Mouse (Mus musculus) skeletal muscle tissue, adult 2 months (tissue): ENCODE results near the gene Cdh13.

Experiments used
- DNase-seq: peaks from one replicate; pipeline ENCODE4 v3.0.0-alpha.2; 2012; ENCODE audit warnings: low read depth, low spot score

The Cdh13 gene

GRCm38 (mm10) chr8:118296477-118296876, 12.9 kb downstream of the Cdh13 start:
- DNase-seq: no peak

DNA sequence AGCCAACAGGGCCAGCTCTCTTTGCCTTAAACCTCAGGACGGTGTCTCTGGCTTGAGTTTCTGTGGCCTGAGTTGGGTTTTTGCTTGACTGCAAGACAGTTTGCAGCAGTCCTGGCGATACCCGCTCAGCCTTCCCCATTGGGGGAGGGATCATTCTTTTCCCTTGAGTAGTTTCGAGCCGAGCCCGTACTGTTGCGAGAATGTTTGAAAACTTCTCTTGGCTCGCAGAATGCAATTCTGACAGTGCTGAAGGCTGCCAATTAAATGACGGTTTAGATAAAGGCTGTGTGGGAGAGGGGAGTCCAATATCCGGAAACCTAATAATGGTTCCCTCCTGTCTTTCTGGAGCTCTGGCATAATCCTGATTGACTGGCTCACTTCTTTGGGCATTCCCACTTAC, 23.4 kb downstream of the Cdh13 start:
- no peak for DNase-seq

GRCm38 (mm10) chr8:118309106-118309505, 25.6 kb downstream of the Cdh13 start:
- no peak for DNase-seq

DNA sequence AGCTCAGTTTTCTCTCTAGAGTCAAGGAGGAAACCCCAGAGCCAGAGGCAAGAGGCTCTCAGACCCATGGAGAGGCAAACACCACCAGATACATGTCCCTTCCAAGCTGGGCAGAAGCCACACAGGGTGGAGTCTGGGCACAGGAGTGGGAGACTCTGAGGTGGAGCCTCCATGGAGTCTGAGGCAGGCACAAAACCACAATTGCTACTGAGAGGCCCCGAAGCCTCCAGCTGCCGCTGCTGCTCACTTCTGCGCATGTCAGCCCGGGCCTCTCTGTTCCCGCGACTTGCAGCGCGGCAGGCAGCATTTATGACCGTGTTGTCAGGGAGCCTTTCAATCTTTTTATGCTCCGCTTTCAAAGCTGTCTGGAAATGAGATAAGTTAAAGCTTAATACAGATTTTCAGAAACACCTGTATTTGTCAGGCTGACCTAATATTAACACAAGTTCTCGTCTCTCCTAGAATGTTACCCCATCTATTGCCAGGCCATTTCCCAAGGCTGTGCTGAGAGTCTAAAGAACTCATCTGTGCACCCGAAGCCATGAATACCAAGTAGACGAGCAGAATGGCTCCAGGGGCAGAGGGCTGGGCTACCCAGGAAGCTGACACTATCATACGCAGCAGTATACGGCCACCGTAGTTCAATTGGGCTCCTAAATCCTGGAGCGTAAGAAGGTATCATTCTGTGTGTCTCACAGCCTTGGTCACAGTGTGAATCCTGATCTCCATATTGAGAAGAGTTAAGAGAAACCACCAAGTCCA, 30.1 kb downstream of the Cdh13 start:
- DNase-seq: peak; percentile 20

DNA sequence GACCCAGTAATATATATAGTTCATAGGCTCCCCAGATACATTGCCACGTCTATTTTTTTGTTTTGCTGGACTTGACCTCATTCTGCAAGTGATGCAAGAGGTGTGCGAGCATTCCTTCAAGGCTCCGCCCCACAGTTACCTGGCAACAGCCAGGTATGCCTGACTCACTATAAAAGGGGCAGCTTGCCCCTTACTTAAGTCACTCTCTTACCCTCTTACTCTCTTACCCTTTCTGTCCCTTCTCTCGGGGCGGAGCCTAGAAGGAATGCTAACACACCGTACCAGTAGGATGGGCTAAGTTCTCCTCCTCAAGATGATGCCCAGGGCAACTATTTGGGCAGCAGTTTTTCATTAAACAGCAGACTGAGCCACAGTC, 30.6 kb downstream of the Cdh13 start:
- DNase-seq: no peak

GRCm38 (mm10) chr8:118314932-118315331, 31.4 kb downstream of the Cdh13 start:
- DNase-seq: no peak

- DNase-seq: no peak
Observed at GRCm38 (mm10) chr8:118316440-118316839, 32.9 kb downstream of the Cdh13 start.

DNA sequence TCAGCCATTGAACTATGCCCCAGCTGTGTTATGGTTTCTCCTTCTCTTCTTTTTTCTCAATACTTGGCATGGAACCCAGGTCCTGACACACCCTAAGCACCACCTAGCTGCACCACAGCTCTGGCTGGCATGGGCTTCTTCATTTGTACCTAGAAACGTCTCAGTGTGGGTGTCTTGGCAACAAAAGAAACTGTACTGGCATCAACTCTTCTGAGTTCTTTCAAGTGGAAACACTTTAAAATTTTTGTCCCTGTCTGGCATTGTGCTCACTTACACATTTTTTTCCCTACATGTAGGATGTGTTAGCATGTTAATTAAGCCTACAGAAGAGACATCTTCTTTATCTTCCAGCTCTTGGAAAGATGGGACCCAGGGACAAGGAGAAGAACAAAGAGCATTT, 37.0 kb downstream of the Cdh13 start:
- DNase-seq: no peak

- DNase-seq: no peak
Observed at GRCm38 (mm10) chr8:118323421-118323820, 39.9 kb downstream of the Cdh13 start.

DNA sequence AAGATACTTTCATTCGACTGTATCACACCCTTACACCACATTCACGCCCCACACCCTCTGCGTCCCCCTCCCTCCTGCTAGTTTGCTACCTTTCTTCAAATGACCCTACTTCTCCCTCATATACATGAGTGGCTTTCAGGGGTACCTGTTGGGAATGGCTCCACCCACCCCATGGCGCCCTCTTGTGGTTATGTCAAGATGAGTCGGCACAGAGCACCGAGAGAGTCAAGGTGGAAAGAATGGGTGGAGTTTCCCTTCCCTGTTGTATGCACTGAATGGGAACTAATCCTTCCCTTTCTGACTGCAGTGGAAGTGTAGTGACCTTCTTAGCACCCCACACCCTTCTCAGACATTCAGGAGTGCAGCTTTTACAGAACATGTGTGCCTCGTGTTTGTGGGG, 51.4 kb downstream of the Cdh13 start:
- no peak for DNase-seq

DNA sequence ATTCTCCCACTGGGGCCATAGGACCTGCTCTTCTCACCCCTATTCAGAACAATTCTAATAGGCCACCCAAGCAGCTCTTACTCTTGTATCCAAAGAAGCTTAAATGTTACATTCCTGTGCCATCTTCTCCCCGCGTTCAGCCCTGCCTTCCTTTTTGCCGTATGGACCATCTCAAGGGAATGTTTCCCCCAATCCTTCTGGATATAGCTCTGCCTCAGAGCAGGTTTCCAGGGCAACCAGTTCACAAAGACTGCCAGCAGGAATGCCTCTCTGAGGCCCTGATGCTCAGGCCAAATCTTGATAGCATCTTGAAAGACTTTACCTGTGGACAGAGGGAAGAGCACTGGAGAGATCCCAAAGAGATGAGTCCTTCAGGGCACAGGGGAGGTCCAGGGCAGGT, 56.2 kb downstream of the Cdh13 start:
- no peak for DNase-seq

DNA sequence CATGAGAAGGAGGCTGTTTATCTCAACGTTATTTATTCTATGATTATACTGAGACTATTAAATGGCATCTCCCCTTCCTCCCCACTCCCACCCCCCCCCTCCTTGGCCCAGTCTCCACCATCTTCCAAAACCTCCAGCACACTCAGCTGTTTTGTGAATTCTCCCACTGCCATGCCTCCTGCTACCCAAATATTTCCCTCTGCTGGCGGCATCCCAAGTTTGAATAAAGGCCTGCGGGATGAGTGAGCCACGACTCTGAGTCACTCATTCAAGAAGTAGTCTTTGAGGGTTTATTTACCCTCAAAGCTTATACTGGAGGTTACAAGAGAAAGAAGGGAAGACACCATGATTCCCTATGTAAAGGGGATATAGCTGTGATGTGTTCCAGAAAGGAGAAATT, 59.7 kb downstream of the Cdh13 start:
- DNase-seq: no peak

DNA sequence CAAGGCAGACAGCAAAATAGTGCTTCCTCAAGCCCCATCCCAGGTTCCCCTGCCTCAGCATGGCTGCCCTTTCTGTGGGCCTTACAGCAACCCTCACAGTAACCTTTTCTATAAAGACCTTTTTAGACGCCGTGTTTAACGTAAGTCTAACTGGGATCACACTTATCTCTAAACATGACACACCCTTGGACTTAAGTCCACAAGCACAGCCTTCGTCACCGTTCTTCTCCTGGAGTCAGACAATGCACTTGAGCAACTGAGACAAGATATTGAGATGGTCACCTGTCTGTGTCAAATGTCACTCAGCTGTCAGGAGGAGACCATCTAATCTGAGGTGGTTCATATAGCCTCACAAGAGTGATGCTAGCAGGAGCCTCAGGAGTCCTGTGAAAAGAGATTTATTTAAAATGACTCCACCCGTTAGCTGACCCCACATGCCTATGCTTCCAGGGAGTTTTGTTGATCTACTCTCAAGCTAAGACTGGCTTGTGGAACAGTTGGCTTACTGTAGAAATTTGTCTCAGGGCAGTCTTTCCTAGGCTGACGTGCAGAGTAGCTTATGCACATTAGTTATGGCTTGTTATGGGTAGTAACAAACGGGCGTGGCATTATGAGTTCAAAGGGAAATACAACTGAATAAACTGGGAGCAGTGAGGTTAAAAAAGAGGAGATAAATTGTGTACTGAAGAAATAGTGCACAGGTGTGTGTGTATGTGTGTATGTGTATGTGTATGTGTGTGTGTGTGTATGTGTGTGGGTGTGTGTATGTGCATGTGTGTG, 65.4 kb downstream of the Cdh13 start:
- DNase-seq: no peak

DNA sequence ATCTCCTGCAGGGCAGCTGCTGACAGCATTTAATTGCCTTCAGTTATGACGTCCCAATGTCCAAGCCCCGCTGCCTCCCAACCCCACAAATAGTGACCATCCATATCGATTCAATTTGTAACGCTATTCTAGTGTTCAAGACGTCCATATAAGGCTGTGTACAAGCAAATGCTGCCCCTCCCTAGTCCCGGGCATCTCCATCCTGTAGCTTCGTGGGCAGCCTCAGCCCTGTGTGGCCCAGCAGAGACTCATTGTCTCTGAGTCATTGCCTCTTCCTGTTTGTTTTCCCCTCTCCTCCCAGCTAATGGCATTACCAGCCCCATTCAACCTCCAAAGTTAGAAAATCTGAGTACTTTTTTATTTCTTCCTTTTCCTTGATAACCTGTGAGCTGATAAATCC, 66.6 kb downstream of the Cdh13 start:
- DNase-seq: peak; percentile 18

GRCm38 (mm10) chr8:118353022-118353421, 69.5 kb downstream of the Cdh13 start:
- DNase-seq: no peak

DNA sequence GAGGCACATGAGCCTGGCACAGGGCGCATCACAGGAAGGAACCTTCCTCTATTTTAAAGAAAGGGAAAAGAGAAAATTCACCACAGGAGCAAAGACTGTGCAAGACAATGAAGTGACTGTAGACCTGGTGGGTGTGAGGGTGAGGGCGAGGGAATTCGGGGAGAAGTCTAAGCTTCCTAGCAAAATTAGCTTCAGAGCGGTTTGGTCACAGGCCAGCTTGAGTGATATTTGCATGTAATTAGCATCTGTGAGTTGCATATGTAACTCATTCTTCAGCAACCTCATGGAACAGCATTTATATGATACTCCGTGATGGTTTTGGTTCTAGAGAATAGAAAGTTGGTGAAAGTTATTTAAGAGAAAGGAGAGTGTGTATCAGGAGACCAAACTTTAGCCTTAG, 73.5 kb downstream of the Cdh13 start:
- no peak for DNase-seq

DNA sequence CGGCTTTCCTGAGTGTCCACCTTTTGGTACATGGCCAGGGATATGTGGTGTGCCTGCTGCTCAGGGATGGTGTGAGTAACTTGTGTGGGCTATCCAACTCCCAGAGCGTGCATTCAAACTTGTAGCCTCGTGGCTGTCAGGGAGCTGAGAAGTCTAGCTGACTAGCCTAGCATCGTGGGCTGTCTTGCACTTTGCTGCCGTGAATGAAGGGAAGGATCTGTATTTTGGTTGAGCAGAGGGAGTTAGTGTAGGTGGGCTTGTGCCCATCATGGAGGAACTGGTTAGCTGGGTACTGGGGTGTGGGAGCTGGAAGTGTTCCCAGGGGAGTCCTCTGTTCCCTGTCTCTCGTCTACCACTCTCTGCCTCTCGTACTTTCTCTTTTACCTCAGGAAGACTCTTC, 74.1 kb downstream of the Cdh13 start:
- DNase-seq: no peak

- DNase-seq: no peak
Observed at GRCm38 (mm10) chr8:118363781-118364180, 80.2 kb downstream of the Cdh13 start.

GRCm38 (mm10) chr8:118373092-118373491, 89.6 kb downstream of the Cdh13 start:
- no peak for DNase-seq

- DNase-seq: no peak
Observed at GRCm38 (mm10) chr8:118374738-118375137, 91.2 kb downstream of the Cdh13 start.

DNA sequence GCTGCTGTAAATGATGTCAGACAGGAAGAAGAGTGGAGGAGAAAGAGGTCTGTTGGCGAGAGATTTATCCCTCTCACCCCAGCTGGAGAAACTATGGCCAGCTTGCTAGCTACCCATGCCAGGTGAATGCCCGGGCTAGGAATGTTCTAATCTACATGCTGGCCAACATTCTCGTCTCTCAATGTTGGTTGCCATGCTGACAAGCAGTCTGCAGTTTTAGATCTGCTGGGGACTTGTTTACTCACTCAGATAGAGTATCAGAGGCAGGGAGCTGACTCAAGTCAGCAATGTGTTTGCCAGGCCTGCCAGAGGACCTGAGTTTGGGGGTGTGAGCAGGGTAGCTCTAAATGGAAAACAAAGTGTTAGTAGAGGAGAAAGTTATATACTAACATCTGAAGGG, 93.3 kb downstream of the Cdh13 start:
- DNase-seq: peak; percentile 86

GRCm38 (mm10) chr8:118378985-118379384, 95.5 kb downstream of the Cdh13 start:
- DNase-seq: peak; percentile 76

DNA sequence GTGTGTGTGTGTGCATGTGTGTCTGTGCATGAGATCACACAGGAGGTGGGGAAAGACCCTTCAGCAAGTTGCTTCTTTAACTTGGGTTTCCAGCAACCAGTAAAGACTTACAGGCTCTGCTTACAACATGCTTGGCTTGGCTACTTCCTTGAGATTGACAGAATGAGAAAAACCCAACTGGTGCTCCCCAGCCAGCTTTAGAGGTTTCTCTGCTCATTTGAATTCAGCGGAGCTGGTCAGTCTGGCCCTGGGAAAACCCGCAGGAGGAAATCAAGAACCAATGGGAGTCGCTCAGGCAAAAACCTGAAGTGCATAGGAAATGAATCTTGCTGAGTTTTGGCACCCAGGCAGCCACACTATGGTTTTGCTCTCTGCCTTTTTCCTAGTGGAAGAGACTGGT, 96.1 kb downstream of the Cdh13 start:
- DNase-seq: no peak
